Mouse (Mus musculus) liver, adult 2 months (tissue): ENCODE data around the gene Zdhhc12. TPM values are rescaled to one million over a fixed set of nuclear protein-coding genes. Genes with fewer than 3 reads are reported as not detected.

ENCODE experiments used
- DNase-seq: peaks from one replicate; pipeline ENCODE4 v3.0.0-alpha.2; 2011; ENCODE audit warnings: low read depth, low spot score; ENCODE audit errors: extremely low read depth
- H3K27ac ChIP-seq: fragments of 200-500 bp; replicated peaks from 2 replicates; pipeline ENCODE4 v1.5.1; 2012; ENCODE audit warnings: low read depth, mild to moderate bottlenecking, control low read depth, inconsistent platforms, low read length; ENCODE audit not compliant: insufficient read depth
- H3K27me3 ChIP-seq: fragments of 200-500 bp; 2 replicates; pipeline ENCODE4 v1.6.1; 2012; ENCODE audit warnings: mild to moderate bottlenecking, moderate library complexity, low read length, inconsistent platforms; ENCODE audit not compliant: control insufficient read depth, insufficient read depth
- H3K36me3 ChIP-seq: fragments of 200-500 bp; 2 replicates; pipeline ENCODE4 v1.6.1; 2012; ENCODE audit warnings: low read length, inconsistent platforms; ENCODE audit not compliant: control insufficient read depth, insufficient read depth
- H3K4me1 ChIP-seq: fragments of 200-500 bp; 2 replicates; pipeline ENCODE4 v1.6.1; 2011; ENCODE audit warnings: low read length; ENCODE audit not compliant: control insufficient read depth, insufficient read depth
- H3K4me3 ChIP-seq: fragments of 200-500 bp; 2 replicates; pipeline ENCODE4 v1.5.1; 2011; ENCODE audit warnings: low read depth, mild to moderate bottlenecking, control low read depth, low read length, moderate library complexity; ENCODE audit not compliant: insufficient read depth
- H3K79me2 ChIP-seq: fragments of 200-500 bp; 2 replicates; pipeline ENCODE4 v1.6.1; 2012; ENCODE audit warnings: inconsistent platforms, mild to moderate bottlenecking, low read length, moderate library complexity; ENCODE audit not compliant: control insufficient read depth, insufficient read depth
- H3K9ac ChIP-seq: fragments of 200-500 bp; 2 replicates; pipeline ENCODE4 v1.6.1; 2012; ENCODE audit warnings: low read depth, mild to moderate bottlenecking, control low read depth, inconsistent platforms, low read length
- CTCF ChIP-seq: fragments of 200-500 bp; IDR thresholded peaks from 2 replicates; pipeline ENCODE4 v1.5.1; 2011; ENCODE audit warnings: low read depth, low read length, control low read depth
- POLR2A ChIP-seq: fragments of 200-500 bp; IDR thresholded peaks from 2 replicates; pipeline ENCODE4 v1.6.1; 2011; ENCODE audit warnings: low read length, control low read depth; ENCODE audit not compliant: insufficient read depth; ENCODE audit errors: extremely low read depth
- WGBS: fragments of 180-500 bp; shearing (Covaris S2); methylation state at CpG from one replicate; pipeline ENCODE4 v1.1.7; 2018; 5-methylcytosine and 5-hydroxymethylcytosine counted together
- polyA plus RNA-seq: library from polyadenylated mRNA; depleted of rRNA; stranded (reverse); fragments of >200 nt; gene quantifications from 2 replicates; pipeline ENCODE4 v1.2.3, GENCODE M21; 2012
- total RNA-seq: library from RNA; depleted of rRNA; stranded (reverse); fragments of >200 nt; gene quantifications from 2 replicates; pipeline ENCODE4 v1.2.3, GENCODE M21; 2014

The Zdhhc12 gene
- total and polyA plus RNA-seq, 2 experiments, result 16.8 to 53.4 TPM

- H3K36me3 ChIP-seq, result no peaks in the 10 kb centered on the region
- H3K4me3 ChIP-seq, result no peak overlapping the region
- no peaks in the 10 kb centered on the region for H3K79me2 ChIP-seq
- no peak overlapping the region for H3K27ac ChIP-seq
- H3K4me1 ChIP-seq, result no peaks in the 10 kb centered on the region
- TF ChIP-seq CTCF, result no peak
- no peak for TF ChIP-seq POLR2A
- no peak for DNase-seq
- no peak overlapping the region for H3K9ac ChIP-seq
- WGBS, result 91% methylated on average over 15 of the region's 15 CpGs
- H3K27me3 ChIP-seq, result no peaks in the 10 kb centered on the region
Observed at GRCm38 (mm10) chr2:30080181-30080800, 13.2 kb downstream of the Zdhhc12 start.

- no peak overlapping the region for H3K9ac ChIP-seq
- H3K27me3 ChIP-seq, result no peaks in the 10 kb centered on the region
- H3K27ac ChIP-seq, result no peak overlapping the region
- WGBS, result 90% methylated on average over 4 of the region's 4 CpGs
- H3K79me2 ChIP-seq, result no peaks in the 10 kb centered on the region
- DNase-seq, result no peak
- no peaks in the 10 kb centered on the region for H3K4me1 ChIP-seq
- H3K36me3 ChIP-seq, result no peaks in the 10 kb centered on the region
- no peak overlapping the region for H3K4me3 ChIP-seq
- TF ChIP-seq CTCF (no peak), POLR2A (no peak)
Observed at GRCm38 (mm10) chr2:30078760-30079159, 14.7 kb downstream of the Zdhhc12 start.

GRCm38 (mm10) chr2:30078349-30078712 is 15.1 kb downstream of the Zdhhc12 start:
- 52% methylated on average over 10 of the region's 10 CpGs for WGBS
- Histone ChIP-seq H3K36me3 (no peaks in the 10 kb centered on the region), H3K4me3 (no peak overlapping the region), H3K27ac (no peak overlapping the region), H3K79me2 (no peaks in the 10 kb centered on the region), H3K4me1 (no peaks in the 10 kb centered on the region), H3K9ac (no peak overlapping the region), H3K27me3 (no peaks in the 10 kb centered on the region)
- TF ChIP-seq CTCF (no peak), POLR2A (no peak)
- no peak for DNase-seq

GRCm38 (mm10) chr2:30077502-30078348 is 15.7 kb downstream of the Zdhhc12 start, which contains the start of gene Pkn3:
Pkn3 (plus strand) TSS chr2:30077684.
- DNase-seq, result peak; percentile 48
- under 1% methylated on average over 53 of the region's 53 CpGs for WGBS
- Histone ChIP-seq H3K27me3 (no peaks in the 10 kb centered on the region), H3K36me3 (no peaks in the 10 kb centered on the region), H3K9ac (peak within 1 kb of the TSS; percentile 73), H3K4me1 (no peaks in the 10 kb centered on the region), H3K4me3 (peak within 1 kb of the TSS; percentile 75), H3K27ac (no peak within 1 kb of the TSS), H3K79me2 (no peaks in the 10 kb centered on the region)
- TF ChIP-seq POLR2A, result no peak
- peak; percentile 95 for TF ChIP-seq CTCF

- TF ChIP-seq POLR2A (no peak), CTCF (no peak)
- Histone ChIP-seq H3K4me1 (no peaks in the 10 kb centered on the region), H3K27me3 (no peaks in the 10 kb centered on the region), H3K79me2 (no peaks in the 10 kb centered on the region), H3K4me3 (no peak overlapping the region), H3K36me3 (no peaks in the 10 kb centered on the region; the same call in 1 of the 2 replicates), H3K27ac (no peak overlapping the region), H3K9ac (no peak overlapping the region)
- 77% methylated on average over 6 of the region's 6 CpGs for WGBS
- DNase-seq, result no peak
Observed at GRCm38 (mm10) chr2:30076959-30077358, 16.5 kb downstream of the Zdhhc12 start.
